Mouse (Mus musculus) forebrain, embryonic 13.5 days (tissue): ENCODE data around the gene Stag1. TPM values are rescaled to one million over a fixed set of nuclear protein-coding genes. Genes with fewer than 3 reads are reported as not detected.

Experiments
- polyA plus RNA-seq: library from polyadenylated mRNA; unstranded; fragments of >200 nt; fragmentation: Nextera tagmentation; extraction: Ambion mirVana; gene quantifications from 2 replicates; pipeline ENCODE4 v1.2.1, GENCODE M21; 2015

Stag1 gene
- polyA plus RNA-seq, 1 experiment from 2014 or later = 54.4 TPM

Other genes starting within 250 kb of the Stag1 start
- gene Il20rb, start 111.0 kb upstream of the Stag1 start, polyA plus RNA-seq = 0.66 and 0.76 TPM in 2 replicates
- 54.6 and 57.1 TPM in 2 replicates for gene Nck1, start 51.7 kb upstream of the Stag1 start, polyA plus RNA-seq
- gene Slc35g2, start 26.7 kb upstream of the Stag1 start, polyA plus RNA-seq = 8.1 and 8.5 TPM in 2 replicates